ENCODE assay signal across 9 mouse cellular contexts in genomic region chr3:98180805-98181204, GRCm38 (mm10). TPM values are rescaled to one million over a fixed set of nuclear protein-coding genes. Genes with fewer than 3 reads are reported as not detected.
A peak's percentile ranks its signal among the peaks of the same experiment; 100 is the strongest.
DNase-seq lines count a peak whose midpoint lies in the region; ATAC-seq lines count a peak whose summit lies in the region.
"Had no signal": no experiment of that assay in that cellular context is flagged by ENCODE, and none has a peak within 500 bp of the region (broad histone marks: within the 10 kb centered on the region; RNA-seq: fewer than 3 reads in every experiment).

No protein-coding gene starts in this region.

- H3K36me3 ChIP-seq in forebrain, embryonic 16.5 days (ENCODE audit: control insufficient read depth, insufficient read depth) = no peaks in the 10 kb centered on the region
- H3K36me3 ChIP-seq in limb, embryonic 11.5 days (ENCODE audit: control insufficient read depth, insufficient read depth, low read length) = no peaks in the 10 kb centered on the region
- H3K36me3 ChIP-seq: limb, embryonic 13.5 days had no signal

- no peak overlapping the region for H3K4me2 ChIP-seq in forebrain, embryonic 16.5 days (ENCODE audit: low read length)
- H3K4me2 ChIP-seq in limb, embryonic 11.5 days (ENCODE audit: low read depth, severe bottlenecking) = no peak overlapping the region
- H3K4me2 ChIP-seq: limb, embryonic 13.5 days had no signal

- no peak overlapping the region for H3K27ac ChIP-seq in forebrain, embryonic 16.5 days (ENCODE audit: low read length)
- no peak overlapping the region for H3K27ac ChIP-seq in limb, embryonic 11.5 days (replicated peaks; ENCODE audit: low read depth, low read length)
- H3K27ac ChIP-seq: limb, embryonic 13.5 days had no signal

- no peak overlapping the region for H3K9ac ChIP-seq in forebrain, embryonic 16.5 days (replicated peaks; ENCODE audit: low read depth, low read length)
- no peak overlapping the region for H3K9ac ChIP-seq in limb, embryonic 11.5 days (ENCODE audit: low read length)
- H3K9ac ChIP-seq: limb, embryonic 13.5 days had no signal

- no peak overlapping the region for H3K4me3 ChIP-seq in forebrain, embryonic 16.5 days (replicated peaks; ENCODE audit: low read length)
- H3K4me3 ChIP-seq in limb, embryonic 11.5 days (ENCODE audit: low read depth, low read length) = no peak overlapping the region
- H3K4me3 ChIP-seq: limb, embryonic 13.5 days had no signal

- H3K4me1 ChIP-seq in forebrain, embryonic 16.5 days (replicated peaks; ENCODE audit: control insufficient read depth, insufficient read depth, low read length) = peaks cover 3% of the 10 kb centered on the region; the same call in 1 of the 2 replicates
- no peaks in the 10 kb centered on the region for H3K4me1 ChIP-seq in limb, embryonic 11.5 days (ENCODE audit: control insufficient read depth, insufficient read depth, low read length)
- H3K4me1 ChIP-seq: limb, embryonic 13.5 days had no signal

- intact Hi-C loops in gastrocnemius, postnatal 36 days (cut with DNase I) = no loop called here

- H3K27me3 ChIP-seq in forebrain, embryonic 16.5 days (replicated peaks; ENCODE audit: control insufficient read depth, insufficient read depth, low read length) = no peaks in the 10 kb centered on the region
- H3K27me3 ChIP-seq in limb, embryonic 11.5 days (ENCODE audit: control insufficient read depth, insufficient read depth, low read length) = no peaks in the 10 kb centered on the region
- H3K27me3 ChIP-seq: limb, embryonic 13.5 days had no signal

- peak; percentile 34 for DNase-seq in gastrocnemius, postnatal 10 days
- no peak for DNase-seq in gastrocnemius, postnatal 36 days
- DNase-seq in adrenal gland, adult 8-10 months = peak; percentile 3
- peak; percentile 60 for DNase-seq in kidney, adult 9 months
- DNase-seq in limb, embryonic 11.5 days (ENCODE audit: low spot score) = peak; percentile 65
- peak; percentile 41 for DNase-seq in ovary, postnatal 14 days (ENCODE audit: low spot score)
- peak; percentile 44 for DNase-seq in yolk sac, embryonic 10.5 days (ENCODE audit: low spot score)

- WGBS in forebrain, embryonic 16.5 days = 24% methylated on average over 7 of the region's 7 CpGs
- WGBS in limb, embryonic 11.5 days = 30% methylated on average over 7 of the region's 7 CpGs

- H3K9me3 ChIP-seq in forebrain, embryonic 16.5 days (ENCODE audit: control insufficient read depth, low read length) = peaks cover 5% of the 10 kb centered on the region; the same call in 1 of the 2 replicates
- no peaks in the 10 kb centered on the region for H3K9me3 ChIP-seq in limb, embryonic 11.5 days (ENCODE audit: control insufficient read depth, low read length)

- ATAC-seq in forebrain, embryonic 16.5 days = 0 out of 2 replicates have a peak, but pooled peaks have one; percentile 71
- no peak for ATAC-seq in limb, embryonic 11.5 days (ENCODE audit: insufficient number of reproducible peaks, low FRiP score, low TSS enrichment, low read depth)

RNA-seq across cellular contexts. Expression of gene Adam30, which starts 20.4 kb away (rescaled TPM):
- not detected for total RNA-seq in gastrocnemius, postnatal 10 days (2021)
- not detected for total RNA-seq in gastrocnemius, postnatal 36 days (2021)
- total RNA-seq in adrenal gland, adult 8-10 months (2022) = not detected
- not detected in 2 replicates for polyA plus RNA-seq in forebrain, embryonic 16.5 days (2015; fragmentation: Nextera tagmentation; extraction: Ambion mirVana)
- not detected in 2 replicates for polyA plus RNA-seq in limb, embryonic 11.5 days (2014; fragmentation: Nextera tagmentation; extraction: Ambion mirVana)
- polyA plus RNA-seq: limb, embryonic 13.5 days had no signal

RNA-seq across cellular contexts. Expression of gene Reg4, which starts 41.2 kb away (rescaled TPM):
- not detected for total RNA-seq in gastrocnemius, postnatal 10 days (2021)
- total RNA-seq in gastrocnemius, postnatal 36 days (2021) = not detected
- total RNA-seq in adrenal gland, adult 8-10 months (2022) = not detected
- polyA plus RNA-seq in forebrain, embryonic 16.5 days (2015; fragmentation: Nextera tagmentation; extraction: Ambion mirVana) = not detected in 2 replicates
- not detected in 2 replicates for polyA plus RNA-seq in limb, embryonic 11.5 days (2014; fragmentation: Nextera tagmentation; extraction: Ambion mirVana)
- polyA plus RNA-seq: limb, embryonic 13.5 days had no signal

Comparison
In these comparisons a context has a peak if more than half of its experiments do, and no peak if none do; other contexts are left out.
1. DNase-seq: peak in gastrocnemius, postnatal 10 days (single experiment), adrenal gland, adult 8-10 months (single experiment), kidney, adult 9 months (single experiment), limb, embryonic 11.5 days (single experiment), ovary, postnatal 14 days (single experiment) and yolk sac, embryonic 10.5 days (single experiment); none in gastrocnemius, postnatal 36 days (0 of 2).